Mouse (Mus musculus) 3134 (cell line): ENCODE results near the gene Kcnj5.

Experiments
- DNase-seq: peaks from one replicate; pipeline ENCODE4 v3.0.0-alpha.2; 2011; ENCODE audit warnings: low spot score; ENCODE audit not compliant: insufficient read length; ENCODE audit errors: extremely low read depth

Kcnj5 gene

DNA sequence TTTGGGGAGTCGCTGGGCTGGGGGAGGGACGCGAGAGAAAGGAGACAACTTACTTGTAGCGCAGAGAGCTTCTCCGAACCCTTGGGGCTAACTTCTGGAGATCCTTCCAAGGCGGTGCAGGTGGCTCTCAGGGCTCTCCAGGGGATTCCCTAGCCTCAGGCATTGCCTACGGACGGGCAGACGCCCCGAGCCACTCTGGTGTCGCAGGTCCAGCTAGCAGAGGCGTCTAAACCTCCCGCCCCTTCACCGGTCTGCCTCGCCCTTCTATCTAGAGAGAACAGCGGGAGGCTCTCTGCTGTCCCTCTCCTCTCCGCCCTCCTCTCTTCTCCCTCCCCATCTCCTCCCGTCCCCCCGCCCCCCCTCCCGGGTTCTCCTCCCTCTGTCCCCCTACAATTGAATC, at the start of gene Kcnj5:
TSS of gene Kcnj5 (minus strand) at position 300 of the 400 bp plus-strand sequence.
- DNase-seq: no peak

- DNase-seq: no peak
Measured at GRCm38 (mm10) chr9:32392716-32393115, 48.6 kb upstream of the Kcnj5 start.

DNA sequence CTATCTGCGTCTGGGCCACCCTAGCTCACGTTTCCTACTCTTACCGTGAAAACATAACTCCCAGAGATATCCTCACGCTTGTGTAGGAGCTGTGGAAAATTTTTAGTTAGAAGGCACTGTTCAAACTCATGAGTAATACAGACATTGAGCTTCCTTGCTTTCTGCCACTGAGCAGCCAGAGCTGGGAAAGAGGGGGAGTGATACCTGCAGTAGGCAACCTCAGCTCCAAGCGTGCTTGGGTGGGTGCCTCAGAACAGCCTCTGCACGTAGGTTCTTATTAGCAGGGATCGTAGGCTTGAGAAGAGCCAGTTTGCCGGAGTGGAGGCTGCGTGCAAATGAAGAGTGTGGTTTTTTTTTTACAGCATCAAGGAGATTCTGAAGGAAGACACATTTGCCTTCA, 47.6 kb upstream of the Kcnj5 start:
- no peak for DNase-seq

DNA sequence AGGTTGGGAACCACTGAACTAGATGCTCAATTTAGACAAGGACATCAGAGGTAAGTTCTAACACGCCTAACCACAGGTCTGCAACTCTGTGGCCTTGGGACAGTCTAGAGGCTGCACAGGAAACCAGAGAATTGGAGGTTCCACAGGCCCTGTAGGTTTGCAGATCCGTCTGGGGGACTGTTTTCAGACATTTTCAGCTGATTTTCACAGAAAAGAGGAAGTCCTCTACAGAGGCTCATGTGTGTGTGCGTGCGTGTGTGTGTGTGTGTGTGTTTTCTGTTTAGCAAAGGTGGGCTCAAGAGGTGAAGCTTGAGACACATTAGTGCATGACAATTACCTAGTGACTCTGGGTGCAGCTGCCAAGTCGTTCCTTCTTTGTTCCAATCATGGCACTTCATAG, 46.9 kb upstream of the Kcnj5 start:
- DNase-seq: no peak

DNA sequence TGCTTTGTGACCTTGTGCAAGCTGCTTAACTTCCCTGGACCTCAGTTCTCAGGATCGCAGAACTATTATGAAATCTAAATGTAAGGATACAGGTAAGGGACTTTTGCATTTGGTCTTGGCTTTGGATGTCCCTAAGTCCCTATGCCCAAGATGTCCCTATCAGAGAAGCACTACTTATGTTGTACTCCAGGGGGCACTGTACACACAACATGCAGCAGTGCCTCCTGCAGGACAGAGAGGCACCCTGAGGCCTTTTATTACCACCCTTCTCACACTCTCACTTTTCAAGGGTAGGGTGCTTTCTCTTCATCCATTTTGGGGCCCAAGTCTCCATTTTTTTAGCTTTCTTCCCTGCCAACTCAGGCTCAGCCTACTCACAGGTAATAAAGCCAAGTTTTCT, 44.0 kb upstream of the Kcnj5 start:
- no peak for DNase-seq

- no peak for DNase-seq
Measured at GRCm38 (mm10) chr9:32384906-32385305, 40.8 kb upstream of the Kcnj5 start.

GRCm38 (mm10) chr9:32376863-32377590, 32.9 kb upstream of the Kcnj5 start:
- no peak for DNase-seq

- DNase-seq: no peak
Measured at GRCm38 (mm10) chr9:32376031-32376430, 31.9 kb upstream of the Kcnj5 start.

- no peak for DNase-seq
Measured at GRCm38 (mm10) chr9:32373656-32374055, 29.5 kb upstream of the Kcnj5 start.

DNA sequence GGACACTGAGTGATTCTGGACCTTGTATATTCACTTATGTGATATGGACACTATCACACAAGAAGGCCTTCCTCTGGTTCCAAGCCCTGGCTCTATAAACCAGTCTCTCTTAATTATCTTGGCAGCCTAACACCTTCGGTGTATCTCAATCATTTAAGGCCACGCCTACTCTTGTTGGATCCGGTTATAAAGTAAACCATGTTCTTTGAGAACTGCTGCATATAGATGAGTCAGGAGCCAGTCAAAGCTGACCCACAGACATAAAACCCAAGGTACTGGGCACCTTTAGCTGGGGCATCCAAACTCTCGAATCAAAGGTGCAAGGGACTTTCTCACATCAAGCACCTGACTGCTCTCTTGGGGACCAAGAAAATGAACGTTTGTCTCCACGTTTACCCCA, 28.1 kb upstream of the Kcnj5 start, which contains the start of gene Kcnj1:
TSS of gene Kcnj1 (plus strand) at position 292 of the 400 bp plus-strand sequence.
- no peak for DNase-seq

- DNase-seq: no peak
Measured at GRCm38 (mm10) chr9:32369388-32369787, 25.2 kb upstream of the Kcnj5 start.

DNA sequence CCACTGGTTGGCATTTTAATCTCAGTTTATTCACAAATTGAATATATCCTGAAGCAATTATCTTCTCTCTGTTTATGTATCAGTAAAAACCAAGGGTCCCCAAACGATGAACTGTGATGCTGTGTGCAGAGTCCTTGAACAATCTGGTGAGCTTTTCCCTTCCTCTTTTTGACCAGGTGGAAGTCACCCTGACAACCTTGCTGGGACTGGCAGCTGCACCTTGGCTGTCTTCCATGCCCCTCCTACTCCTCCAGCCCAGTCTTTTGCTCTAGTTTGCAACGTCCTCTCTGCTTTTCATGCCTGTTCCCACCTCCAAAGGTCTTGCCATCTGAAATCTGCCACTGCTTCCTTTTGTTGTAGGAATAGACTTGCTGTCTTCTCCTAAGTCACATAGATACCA, 24.7 kb upstream of the Kcnj5 start:
- no peak for DNase-seq

- DNase-seq: no peak
Measured at GRCm38 (mm10) chr9:32360770-32361169, 16.6 kb upstream of the Kcnj5 start.

GRCm38 (mm10) chr9:32350332-32350731, 6.2 kb upstream of the Kcnj5 start:
- DNase-seq: no peak

- DNase-seq: no peak
Measured at GRCm38 (mm10) chr9:32349344-32349743, 5.2 kb upstream of the Kcnj5 start.

DNA sequence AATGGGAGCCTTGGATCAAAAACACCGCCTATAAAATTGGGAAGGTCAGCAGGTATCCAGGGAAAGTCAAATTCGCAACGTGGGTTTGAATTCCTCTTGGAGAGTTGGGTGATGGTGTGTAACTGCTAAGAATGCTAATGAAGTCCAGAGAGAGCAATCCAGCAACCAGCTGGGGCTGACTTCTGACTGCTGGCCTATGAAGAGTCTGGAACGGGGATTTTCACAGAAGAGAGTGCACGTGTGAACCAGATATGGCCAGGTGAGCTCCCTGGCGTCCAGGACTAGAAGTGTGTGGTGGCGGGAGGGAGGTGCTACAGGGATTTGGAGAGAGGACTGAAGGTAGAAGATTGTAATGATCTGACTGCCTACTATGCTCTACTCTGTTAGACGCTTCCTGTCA, 3.9 kb upstream of the Kcnj5 start:
- DNase-seq: no peak

- no peak for DNase-seq
Measured at GRCm38 (mm10) chr9:32344489-32344888, 339 bp upstream of the Kcnj5 start.

DNA sequence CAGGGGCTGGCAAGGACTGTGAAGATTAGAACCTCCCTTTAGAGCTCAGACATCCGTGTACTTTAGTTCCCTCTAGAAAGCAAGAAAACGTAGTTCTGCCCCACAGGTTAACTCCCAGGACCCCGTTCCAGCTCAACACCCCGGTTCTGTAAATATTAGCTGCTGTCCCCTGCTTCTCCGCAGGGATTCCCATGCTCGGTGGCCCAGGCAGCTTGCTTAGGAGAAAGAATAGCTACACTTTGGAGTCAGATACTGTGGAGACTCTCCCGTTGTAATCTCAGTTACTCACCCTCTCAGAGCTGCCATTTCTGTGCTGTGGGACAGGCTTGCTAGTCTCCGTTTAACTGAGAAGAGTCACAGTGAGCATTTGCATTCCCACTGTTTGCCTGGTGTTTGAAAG, 1.2 kb downstream of the Kcnj5 start:
- no peak for DNase-seq

GRCm38 (mm10) chr9:32340831-32341230, 3.3 kb downstream of the Kcnj5 start:
- DNase-seq: no peak

DNA sequence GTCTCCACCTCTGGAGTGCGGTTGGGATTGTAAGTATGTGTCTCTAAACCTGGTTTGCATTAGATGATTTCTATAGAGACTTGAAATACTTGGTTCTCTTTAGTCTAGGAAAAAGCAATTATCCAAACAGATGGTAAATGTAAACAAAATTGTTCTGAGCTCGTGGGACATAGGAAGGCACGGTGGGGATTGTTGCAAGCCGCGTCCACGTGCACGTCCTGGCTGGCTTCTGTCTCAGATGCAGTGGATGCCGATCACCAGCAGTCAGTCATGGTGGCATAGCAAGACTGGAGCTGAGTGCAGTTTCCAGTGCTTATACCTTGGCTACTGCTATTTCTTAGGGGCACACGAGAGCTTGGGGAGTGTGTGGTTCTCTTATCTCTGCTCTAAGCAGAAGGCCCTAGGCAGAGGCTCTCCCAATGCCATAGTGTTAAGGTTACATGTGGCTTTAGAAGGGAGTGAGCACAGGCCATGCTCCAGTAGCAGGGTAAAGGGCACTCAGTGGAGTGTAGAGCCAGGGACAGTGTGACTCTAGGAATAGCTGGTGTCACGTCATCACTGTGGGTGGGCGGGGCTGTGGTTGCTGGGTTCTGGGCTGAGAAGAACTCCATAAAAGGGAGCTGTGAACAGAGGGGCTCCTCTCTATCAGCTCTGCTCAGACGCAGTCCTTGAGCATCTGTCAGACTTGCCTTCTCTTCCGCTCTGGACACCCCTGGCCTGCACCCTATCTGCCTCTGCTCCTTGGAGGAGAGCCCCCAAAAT, 8.6 kb downstream of the Kcnj5 start:
- DNase-seq: no peak

- DNase-seq: no peak
Measured at GRCm38 (mm10) chr9:32331162-32331561, 13.0 kb downstream of the Kcnj5 start.

DNA sequence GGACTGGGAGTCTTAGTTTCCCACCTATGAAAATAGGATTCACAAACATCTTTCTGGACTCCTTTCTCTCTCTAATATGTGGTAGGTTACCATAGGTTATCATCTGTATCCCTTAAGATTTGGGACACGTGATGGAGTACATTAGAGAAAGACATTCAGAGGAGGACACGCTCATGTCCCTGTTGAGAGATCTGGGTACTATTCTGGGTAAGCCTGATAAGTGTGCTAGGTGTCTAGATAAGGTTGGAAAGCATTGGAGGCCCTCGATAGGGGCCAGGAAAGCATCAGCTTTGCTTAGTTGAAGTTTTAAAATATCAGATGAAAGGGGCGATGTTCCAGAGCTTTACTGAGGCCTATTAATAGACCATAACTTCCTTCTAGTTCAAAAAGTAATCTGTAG, 15.4 kb downstream of the Kcnj5 start:
- no peak for DNase-seq
